Mouse (Mus musculus) MEL (cell line): ENCODE measurements around the gene Tapt1.

ENCODE experiments used
- MAX ChIP-seq: IDR thresholded peaks from 2 replicates; pipeline ENCODE4 v1.6.1; 2011; ENCODE audit warnings: low read length, improper control_type of control experiment
- NRF1 ChIP-seq: IDR thresholded peaks from 2 replicates; pipeline ENCODE4 v1.6.1; 2014; ENCODE audit warnings: low read depth, mild to moderate bottlenecking, inconsistent platforms, low read length, improper control_type of control experiment, moderate library complexity; ENCODE audit not compliant: poor library complexity, insufficient read depth, severe bottlenecking
- POLR2A ChIP-seq, 2 experiments: IDR thresholded peaks; 2 replicates each; pipeline ENCODE4 v1.6.1; 2011 to 2012; ENCODE audit warnings: low read length in 2 of 2, mild to moderate bottlenecking in 2 of 2, control low read depth in 1 of 2, improper control_type of control experiment in 1 of 2, low read depth in 1 of 2, moderate library complexity in 1 of 2; ENCODE audit not compliant: control insufficient read depth in 1 of 2, insufficient read depth in 1 of 2, poor library complexity in 1 of 2
- TAL1 ChIP-seq: IDR thresholded peaks from 2 replicates; pipeline ENCODE4 v1.6.1; 2012; ENCODE audit warnings: mild to moderate bottlenecking, inconsistent platforms, low read length, moderate library complexity, mixed read lengths

- TF ChIP-seq MAX, result no peak
- TF ChIP-seq POLR2A (IDR thresholded peaks at IDR 0.05; ENCODE audit: control insufficient read depth in 1 of 2, insufficient read depth in 1 of 2, low read depth in 1 of 2, low read length in 2 of 2, poor library complexity in 1 of 2), result no peak
- no peak for TF ChIP-seq TAL1
- no peak for TF ChIP-seq NRF1
Measured at GRCm38 (mm10) chr5:44255756-44256398, 29.5 kb upstream of the Tapt1 start.
